Mouse (Mus musculus) midbrain, embryonic 10.5 days (tissue): Measurements from ENCODE around the gene Rap2c. TPM values are rescaled to one million over a fixed set of nuclear protein-coding genes. Genes with fewer than 3 reads are reported as not detected.

ENCODE experiments used
- DNase-seq: peaks from one replicate; pipeline ENCODE4 v3.0.0-alpha.2; 2017; ENCODE audit warnings: low spot score
- H3K27ac ChIP-seq: fragments of 300-500 bp; sonication (generic); replicated peaks from 2 replicates; pipeline ENCODE4 v1.5.1; 2016; ENCODE audit warnings: mild to moderate bottlenecking
- H3K27me3 ChIP-seq: fragments of 300-500 bp; sonication (generic); 2 replicates; pipeline ENCODE4 v1.6.1; 2016; ENCODE audit warnings: low read depth, mild to moderate bottlenecking; ENCODE audit not compliant: poor library complexity, severe bottlenecking
- H3K36me3 ChIP-seq: fragments of 300-500 bp; sonication (generic); 2 replicates; pipeline ENCODE4 v1.6.1; 2016; ENCODE audit warnings: mild to moderate bottlenecking, moderate library complexity
- H3K4me1 ChIP-seq: fragments of 300-500 bp; sonication (generic); 2 replicates; pipeline ENCODE4 v1.6.1; 2016
- H3K4me3 ChIP-seq: fragments of 300-500 bp; sonication (generic); 2 replicates; pipeline ENCODE4 v1.5.1; 2016; ENCODE audit warnings: mild to moderate bottlenecking, moderate library complexity
- H3K9me3 ChIP-seq: fragments of 300-500 bp; sonication (generic); replicated peaks from 2 replicates; pipeline ENCODE4 v1.6.1; 2016; ENCODE audit warnings: mild to moderate bottlenecking
- WGBS: fragments of 180-500 bp; shearing (Covaris S2); methylation state at CpG from one replicate; pipeline ENCODE4 v1.1.7; 2016; 5-methylcytosine and 5-hydroxymethylcytosine counted together
- polyA plus RNA-seq: library from polyadenylated mRNA; unstranded; fragments of >200 nt; fragmentation: Nextera tagmentation; extraction: Ambion mirVana; gene quantifications from 2 replicates; pipeline ENCODE4 v1.2.1, GENCODE M21; 2016

Rap2c gene
- polyA plus RNA-seq, 1 experiment from 2014 or later: 16.4 TPM

- Histone ChIP-seq H3K27me3 (no peaks in the 10 kb centered on the region), H3K4me3 (peak overlapping the region; percentile 65), H3K4me1 (no peaks in the 10 kb centered on the region), H3K9me3 (0 out of 2 replicates have a peak, but pooled peaks cover 6% of the 10 kb centered on the region), H3K36me3 (peaks cover 24% of the 10 kb centered on the region), H3K27ac (no peak overlapping the region)
- WGBS: 35% methylated on average over 12 of the region's 12 CpGs
- no peak for DNase-seq
Observed at GRCm38 (mm10) chrX:51016926-51017325, 892 bp downstream of the Rap2c start.

- no peak overlapping the region for H3K4me3 ChIP-seq
- H3K27me3 ChIP-seq: no peaks in the 10 kb centered on the region
- 80% methylated on average over 2 of the region's 2 CpGs for WGBS
- no peak overlapping the region for H3K27ac ChIP-seq
- H3K9me3 ChIP-seq: no peaks in the 10 kb centered on the region
- no peaks in the 10 kb centered on the region for H3K4me1 ChIP-seq
- peaks cover 34% of the 10 kb centered on the region for H3K36me3 ChIP-seq
- no peak for DNase-seq
Observed at GRCm38 (mm10) chrX:51012280-51012679, 5.5 kb downstream of the Rap2c start.

- WGBS: 92% methylated on average over 4 of the region's 4 CpGs
- no peak for DNase-seq
- no peak overlapping the region for H3K4me3 ChIP-seq
- H3K4me1 ChIP-seq: no peaks in the 10 kb centered on the region
- H3K27ac ChIP-seq: no peak overlapping the region
- no peaks in the 10 kb centered on the region for H3K9me3 ChIP-seq
- H3K27me3 ChIP-seq: no peaks in the 10 kb centered on the region
- H3K36me3 ChIP-seq: peaks cover 34% of the 10 kb centered on the region
Observed at GRCm38 (mm10) chrX:51010323-51010722, 7.5 kb downstream of the Rap2c start.

- Histone ChIP-seq H3K9me3 (no peaks in the 10 kb centered on the region), H3K4me1 (no peaks in the 10 kb centered on the region), H3K27me3 (no peaks in the 10 kb centered on the region), H3K27ac (no peak overlapping the region), H3K4me3 (no peak overlapping the region), H3K36me3 (no peaks in the 10 kb centered on the region)
- 85% methylated on average over 6 of the region's 6 CpGs for WGBS
- DNase-seq: no peak
Observed at GRCm38 (mm10) chrX:51000791-51001190, 17.0 kb downstream of the Rap2c start.

GRCm38 (mm10) chrX:50995310-50995709 is 22.5 kb downstream of the Rap2c start:
- Histone ChIP-seq H3K4me3 (no peak overlapping the region), H3K36me3 (no peaks in the 10 kb centered on the region), H3K4me1 (no peaks in the 10 kb centered on the region), H3K27ac (no peak overlapping the region), H3K27me3 (no peaks in the 10 kb centered on the region), H3K9me3 (no peaks in the 10 kb centered on the region)
- WGBS: 85% methylated on average over 2 of the region's 2 CpGs
- DNase-seq: no peak

GRCm38 (mm10) chrX:50991324-50991723 is 26.5 kb downstream of the Rap2c start:
- Histone ChIP-seq H3K4me3 (no peak overlapping the region), H3K27ac (no peak overlapping the region), H3K9me3 (no peaks in the 10 kb centered on the region), H3K36me3 (no peaks in the 10 kb centered on the region), H3K27me3 (no peaks in the 10 kb centered on the region), H3K4me1 (no peaks in the 10 kb centered on the region)
- 94% methylated on average over 5 of the region's 5 CpGs for WGBS
- no peak for DNase-seq

GRCm38 (mm10) chrX:50989940-50990339 is 27.9 kb downstream of the Rap2c start:
- Histone ChIP-seq H3K4me3 (no peak overlapping the region), H3K36me3 (no peaks in the 10 kb centered on the region), H3K9me3 (no peaks in the 10 kb centered on the region), H3K27ac (no peak overlapping the region), H3K27me3 (no peaks in the 10 kb centered on the region), H3K4me1 (no peaks in the 10 kb centered on the region)
- WGBS: 96% methylated on average over 6 of the region's 6 CpGs
- no peak for DNase-seq

GRCm38 (mm10) chrX:50988581-50988980 is 29.2 kb downstream of the Rap2c start:
- H3K4me1 ChIP-seq: no peaks in the 10 kb centered on the region
- DNase-seq: no peak
- H3K9me3 ChIP-seq: no peaks in the 10 kb centered on the region
- H3K36me3 ChIP-seq: no peaks in the 10 kb centered on the region
- H3K27me3 ChIP-seq: no peaks in the 10 kb centered on the region
- no peak overlapping the region for H3K4me3 ChIP-seq
- 56% methylated on average over 1 of the region's 1 CpGs for WGBS
- H3K27ac ChIP-seq: no peak overlapping the region

GRCm38 (mm10) chrX:50978428-50978827 is 39.4 kb downstream of the Rap2c start:
- WGBS: 80% methylated on average over 2 of the region's 2 CpGs
- no peaks in the 10 kb centered on the region for H3K4me1 ChIP-seq

GRCm38 (mm10) chrX:50972145-50972544 is 45.7 kb downstream of the Rap2c start:
- no peak overlapping the region for H3K27ac ChIP-seq
- no peak overlapping the region for H3K4me3 ChIP-seq
- H3K9me3 ChIP-seq: no peaks in the 10 kb centered on the region
- no peak for DNase-seq
- H3K4me1 ChIP-seq: no peaks in the 10 kb centered on the region
- H3K36me3 ChIP-seq: no peaks in the 10 kb centered on the region
- WGBS: 89% methylated on average over 4 of the region's 4 CpGs
- peaks cover 6% of the 10 kb centered on the region; the same call in 1 of the 2 replicates for H3K27me3 ChIP-seq

More at GRCm38 (mm10) chrX:50978428-50978827, 39.4 kb downstream of the Rap2c start:
- H3K27ac ChIP-seq: no peak overlapping the region
- DNase-seq: no peak
- H3K36me3 ChIP-seq: no peaks in the 10 kb centered on the region
- H3K4me3 ChIP-seq: no peak overlapping the region
- no peaks in the 10 kb centered on the region for H3K27me3 ChIP-seq
- no peaks in the 10 kb centered on the region for H3K9me3 ChIP-seq

GRCm38 (mm10) chrX:50969907-50970306 is 47.9 kb downstream of the Rap2c start:
- H3K27ac ChIP-seq: no peak overlapping the region
- H3K4me1 ChIP-seq: no peaks in the 10 kb centered on the region
- no peaks in the 10 kb centered on the region for H3K9me3 ChIP-seq
- no peaks in the 10 kb centered on the region for H3K36me3 ChIP-seq
- 85% methylated on average over 5 of the region's 5 CpGs for WGBS
- H3K4me3 ChIP-seq: no peak overlapping the region
- H3K27me3 ChIP-seq: peaks cover 12% of the 10 kb centered on the region; the same call in 1 of the 2 replicates
- DNase-seq: no peak

GRCm38 (mm10) chrX:50968157-50968932 is 49.5 kb downstream of the Rap2c start:
- DNase-seq: no peak
- H3K9me3 ChIP-seq: no peaks in the 10 kb centered on the region
- peaks cover 16% of the 10 kb centered on the region for H3K27me3 ChIP-seq
- H3K36me3 ChIP-seq: no peaks in the 10 kb centered on the region
- no peak overlapping the region for H3K4me3 ChIP-seq
- no peak overlapping the region for H3K27ac ChIP-seq
- WGBS: 74% methylated on average over 10 of the region's 10 CpGs
- no peaks in the 10 kb centered on the region for H3K4me1 ChIP-seq

GRCm38 (mm10) chrX:50965157-50965556 is 52.7 kb downstream of the Rap2c start:
- H3K4me1 ChIP-seq: no peaks in the 10 kb centered on the region
- WGBS: 75% methylated on average over 3 of the region's 3 CpGs

More at GRCm38 (mm10) chrX:50965157-50965556, 52.7 kb downstream of the Rap2c start:
- Histone ChIP-seq H3K27ac (no peak overlapping the region), H3K27me3 (peaks cover 16% of the 10 kb centered on the region), H3K36me3 (no peaks in the 10 kb centered on the region), H3K4me3 (no peak overlapping the region), H3K9me3 (no peaks in the 10 kb centered on the region)
- no peak for DNase-seq
